Mouse (Mus musculus): ENCODE data around the gene Prrt4. TPM values are rescaled to one million over a fixed set of nuclear protein-coding genes. Genes with fewer than 3 reads are reported as not detected.

Prrt4 gene
- polyA plus RNA-seq, 1 experiment from 2014 or later = 0.30 TPM

DNA sequence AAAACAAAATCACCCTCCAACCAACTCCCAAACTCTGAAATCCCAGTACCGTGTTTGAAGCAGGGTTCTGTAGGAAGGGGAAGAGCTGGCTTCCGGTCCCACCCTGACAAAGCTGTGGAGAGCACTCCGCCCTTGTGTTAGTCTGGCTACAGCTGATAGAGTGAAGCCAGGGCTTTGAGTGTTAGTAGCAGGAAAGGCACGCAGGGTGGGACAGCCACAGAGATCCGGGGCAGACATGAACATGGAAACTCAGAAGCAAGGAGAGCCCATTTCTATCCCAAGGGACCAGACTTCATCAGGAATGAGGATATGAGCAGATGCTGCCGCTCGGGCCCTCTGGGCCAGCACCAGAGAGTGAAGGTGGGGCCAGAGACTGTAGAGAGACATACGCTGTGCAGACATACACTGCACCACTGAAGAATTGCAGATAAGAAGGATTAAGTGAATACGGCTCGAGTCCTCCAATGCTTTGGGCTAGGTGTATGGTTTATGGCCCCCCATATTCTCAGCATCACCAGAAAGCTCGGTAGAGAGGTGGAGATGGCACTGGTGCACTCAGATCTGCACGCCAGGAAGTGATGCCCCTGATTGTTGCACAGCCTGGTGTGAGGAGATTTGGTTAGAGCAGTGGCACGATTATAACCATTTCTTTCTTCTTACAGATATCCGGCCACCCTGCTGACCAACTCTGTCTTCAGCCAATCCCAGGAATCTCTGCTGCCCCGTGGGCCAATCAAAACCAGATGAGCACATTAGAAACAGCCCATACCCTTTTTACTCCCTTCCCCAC lies 14.8 kb upstream of the Prrt4 start:
- no peaks in the 10 kb centered on the region for H3K36me3 ChIP-seq (ENCODE audit: control insufficient read depth, insufficient read depth, low read length)
- no peak overlapping the region for H3K4me2 ChIP-seq (replicated peaks; ENCODE audit: low read depth)
- TF ChIP-seq EP300 (optimal IDR thresholded peaks at IDR 0.05) (no peak), CTCF (IDR thresholded peaks at IDR 0.05; ENCODE audit: low read depth) (no peak)
- no peaks in the 10 kb centered on the region for H3K27me3 ChIP-seq (ENCODE audit: control insufficient read depth, insufficient read depth, low read length)
- no peaks in the 10 kb centered on the region for H3K9me3 ChIP-seq (ENCODE audit: control insufficient read depth, low read length)
- no peak overlapping the region for H3K4me3 ChIP-seq (ENCODE audit: low read depth, low read length)
- H3K27ac ChIP-seq (replicated peaks) = no peak overlapping the region
- H3K9ac ChIP-seq (ENCODE audit: low read length) = no peak overlapping the region
- ATAC-seq (ENCODE audit: low FRiP score, low TSS enrichment) (no peak), DNase-seq (ENCODE audit: low spot score) (peak; percentile 10)
- H3K4me1 ChIP-seq (replicated peaks; ENCODE audit: control insufficient read depth, insufficient read depth) = no peaks in the 10 kb centered on the region
- WGBS = 59% methylated on average over 15 of the region's 15 CpGs

- 70% methylated on average over 1 of the region's 1 CpGs for WGBS
- Histone ChIP-seq H3K9me3 (ENCODE audit: control insufficient read depth, low read length) (no peaks in the 10 kb centered on the region), H3K4me3 (ENCODE audit: low read depth, low read length) (no peak overlapping the region), H3K4me2 (replicated peaks; ENCODE audit: low read depth) (no peak overlapping the region), H3K27ac (replicated peaks) (no peak overlapping the region), H3K36me3 (ENCODE audit: control insufficient read depth, insufficient read depth, low read length) (no peaks in the 10 kb centered on the region), H3K9ac (ENCODE audit: low read length) (no peak overlapping the region), H3K27me3 (ENCODE audit: control insufficient read depth, insufficient read depth, low read length) (no peaks in the 10 kb centered on the region), H3K4me1 (replicated peaks; ENCODE audit: control insufficient read depth, insufficient read depth) (no peaks in the 10 kb centered on the region)
- DNase-seq (ENCODE audit: low spot score) (no peak), ATAC-seq (ENCODE audit: low FRiP score, low TSS enrichment) (no peak)
- TF ChIP-seq CTCF (IDR thresholded peaks at IDR 0.05; ENCODE audit: low read depth) (no peak), EP300 (optimal IDR thresholded peaks at IDR 0.05) (no peak)
Observed at GRCm38 (mm10) chr6:29187936-29188335, 8.6 kb upstream of the Prrt4 start.

DNA sequence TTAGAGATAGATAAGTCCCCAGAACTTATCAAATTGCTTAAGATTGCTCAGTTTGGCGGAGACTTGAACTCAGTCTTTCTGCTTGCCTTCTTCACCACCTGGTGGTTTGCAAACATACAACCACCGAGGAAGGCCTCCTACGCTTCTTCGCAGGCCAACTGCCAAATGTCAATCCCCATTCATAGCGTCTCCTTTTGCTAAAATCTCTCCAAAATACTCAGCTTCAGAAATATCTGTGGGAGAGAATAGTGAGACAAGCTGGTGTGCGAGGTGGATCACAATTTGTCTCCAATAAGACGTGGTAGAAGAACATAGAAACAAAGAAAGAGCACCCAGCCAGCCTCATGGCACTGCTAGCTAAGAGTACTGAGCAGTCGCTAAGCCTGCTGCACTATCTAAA lies 459 bp upstream of the Prrt4 start:
- no peak overlapping the region for H3K27ac ChIP-seq (replicated peaks)
- H3K36me3 ChIP-seq (ENCODE audit: control insufficient read depth, insufficient read depth, low read length) = no peaks in the 10 kb centered on the region
- H3K9ac ChIP-seq (ENCODE audit: low read length) = no peak overlapping the region
- TF ChIP-seq CTCF (IDR thresholded peaks at IDR 0.05; ENCODE audit: low read depth) (no peak), EP300 (optimal IDR thresholded peaks at IDR 0.05) (no peak)
- H3K27me3 ChIP-seq (ENCODE audit: control insufficient read depth, insufficient read depth, low read length) = no peaks in the 10 kb centered on the region; the same call in 1 of the 2 replicates
- WGBS = 53% methylated on average over 8 of the region's 8 CpGs
- H3K4me1 ChIP-seq (replicated peaks; ENCODE audit: control insufficient read depth, insufficient read depth) = no peaks in the 10 kb centered on the region
- no peak for ATAC-seq (ENCODE audit: low FRiP score, low TSS enrichment)
- peak overlapping the region; percentile 96 for H3K4me2 ChIP-seq (replicated peaks; ENCODE audit: low read depth)
- H3K4me3 ChIP-seq (ENCODE audit: low read depth, low read length) = no peak overlapping the region
- no peaks in the 10 kb centered on the region for H3K9me3 ChIP-seq (ENCODE audit: control insufficient read depth, low read length)
- DNase-seq (ENCODE audit: low spot score) = peak; percentile 9

DNA sequence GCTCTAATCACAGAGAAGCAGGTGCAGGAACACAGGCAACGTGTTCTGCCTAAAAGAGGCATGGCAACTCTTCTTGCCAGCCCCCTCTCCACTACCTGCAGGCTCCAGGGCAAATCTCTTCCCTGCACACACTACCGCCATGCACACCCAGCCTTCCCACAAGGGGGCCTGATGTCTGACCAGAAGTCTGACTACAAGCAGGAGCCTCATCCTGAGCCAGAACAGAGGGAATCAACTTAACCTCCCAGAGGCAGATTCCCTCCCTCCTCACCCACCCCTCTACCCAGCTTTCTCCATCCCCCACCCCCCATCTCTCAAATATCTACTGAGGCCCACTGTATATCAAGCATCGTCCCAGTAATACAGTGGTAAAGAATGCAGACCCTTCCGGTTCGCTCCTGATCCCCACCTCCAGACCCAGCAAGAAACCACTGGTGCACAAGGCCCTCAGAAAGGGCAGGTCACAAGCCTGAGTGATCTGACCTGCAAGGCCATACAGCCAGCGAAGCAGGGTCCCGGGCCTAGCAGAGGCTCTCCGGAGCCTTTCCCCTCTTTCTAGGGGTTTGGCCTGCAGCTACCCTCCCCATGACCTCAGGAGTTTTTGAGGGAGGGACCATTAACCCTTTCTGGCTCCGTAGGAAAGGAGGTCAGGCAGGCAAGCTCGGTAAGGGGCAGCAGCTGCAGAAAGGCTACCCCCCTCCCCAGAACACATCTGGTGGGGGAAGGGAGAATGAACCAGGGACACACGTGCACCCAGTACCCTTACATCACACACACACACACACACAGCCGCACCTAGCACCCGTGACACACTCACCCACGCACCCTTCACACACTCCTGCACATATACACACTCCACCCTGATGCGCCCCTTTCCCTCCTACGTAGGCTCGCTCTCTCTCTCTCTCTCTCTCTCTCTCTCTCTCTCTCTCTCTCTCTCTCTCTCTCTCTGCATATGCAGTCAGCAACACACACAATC lies 1.2 kb downstream of the Prrt4 start:
- H3K27ac ChIP-seq (replicated peaks) = no peak overlapping the region
- H3K36me3 ChIP-seq (ENCODE audit: control insufficient read depth, insufficient read depth, low read length) = no peaks in the 10 kb centered on the region
- DNase-seq (ENCODE audit: low spot score) (peak; percentile 13), ATAC-seq (ENCODE audit: low FRiP score, low TSS enrichment) (peak; percentile 69)
- H3K27me3 ChIP-seq (ENCODE audit: control insufficient read depth, insufficient read depth, low read length) = no peaks in the 10 kb centered on the region; the same call in 1 of the 2 replicates
- H3K4me3 ChIP-seq (ENCODE audit: low read depth, low read length) = peak overlapping the region; percentile 61
- no peaks in the 10 kb centered on the region for H3K4me1 ChIP-seq (replicated peaks; ENCODE audit: control insufficient read depth, insufficient read depth)
- H3K9me3 ChIP-seq (ENCODE audit: control insufficient read depth, low read length) = no peaks in the 10 kb centered on the region
- peak overlapping the region; percentile 96 for H3K4me2 ChIP-seq (replicated peaks; ENCODE audit: low read depth)
- TF ChIP-seq EP300 (optimal IDR thresholded peaks at IDR 0.05) (no peak), CTCF (IDR thresholded peaks at IDR 0.05; ENCODE audit: low read depth) (peak; percentile 32)
- H3K9ac ChIP-seq (ENCODE audit: low read length) = no peak overlapping the region
- 48% methylated on average over 17 of the region's 17 CpGs for WGBS

DNA sequence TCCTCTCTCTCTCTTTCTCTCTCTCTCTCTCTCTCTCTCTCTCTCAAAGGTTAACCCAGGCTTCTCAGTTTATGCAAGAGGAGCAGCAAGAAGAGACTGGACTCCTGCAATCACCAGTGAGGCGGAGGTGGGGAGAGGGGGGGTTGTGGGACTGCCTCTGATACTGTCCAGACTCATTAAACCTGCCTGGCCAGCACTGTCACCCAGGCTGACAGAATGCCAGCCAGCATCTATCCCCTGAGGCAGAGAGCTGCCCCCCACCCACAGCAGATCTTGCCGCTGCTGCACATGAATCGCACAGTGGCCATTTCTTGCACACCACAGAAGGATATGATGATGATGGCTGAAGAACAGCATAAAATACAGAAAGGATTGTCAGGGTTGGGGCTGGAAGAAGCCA lies 4.3 kb downstream of the Prrt4 start:
- no peaks in the 10 kb centered on the region for H3K9me3 ChIP-seq (ENCODE audit: control insufficient read depth, low read length)
- H3K36me3 ChIP-seq (ENCODE audit: control insufficient read depth, insufficient read depth, low read length) = no peaks in the 10 kb centered on the region
- peaks cover 7% of the 10 kb centered on the region; the same call in 1 of the 2 replicates for H3K27me3 ChIP-seq (ENCODE audit: control insufficient read depth, insufficient read depth, low read length)
- no peak for TF ChIP-seq CTCF (IDR thresholded peaks at IDR 0.05; ENCODE audit: low read depth)
- no peak for TF ChIP-seq EP300 (optimal IDR thresholded peaks at IDR 0.05)
- DNase-seq (ENCODE audit: low spot score) = peak; percentile 9
- no peak overlapping the region for H3K27ac ChIP-seq (replicated peaks)
- no peak overlapping the region for H3K4me3 ChIP-seq (ENCODE audit: low read depth, low read length)
- WGBS = 77% methylated on average over 3 of the region's 3 CpGs
- H3K9ac ChIP-seq (ENCODE audit: low read length) = no peak overlapping the region
- no peak overlapping the region for H3K4me2 ChIP-seq (replicated peaks; ENCODE audit: low read depth)
- no peak for ATAC-seq (ENCODE audit: low FRiP score, low TSS enrichment)
- H3K4me1 ChIP-seq (replicated peaks; ENCODE audit: control insufficient read depth, insufficient read depth) = peaks cover 4% of the 10 kb centered on the region

Measured in stomach, postnatal 0 days (tissue).